Mouse (Mus musculus) NIH3T3 (cell line): ENCODE measurements around the gene Prkcb.

Source experiments
- DNase-seq: peaks from one replicate; pipeline ENCODE4 v3.0.0-alpha.2; 2012; ENCODE audit warnings: low read depth

Gene Prkcb

DNA sequence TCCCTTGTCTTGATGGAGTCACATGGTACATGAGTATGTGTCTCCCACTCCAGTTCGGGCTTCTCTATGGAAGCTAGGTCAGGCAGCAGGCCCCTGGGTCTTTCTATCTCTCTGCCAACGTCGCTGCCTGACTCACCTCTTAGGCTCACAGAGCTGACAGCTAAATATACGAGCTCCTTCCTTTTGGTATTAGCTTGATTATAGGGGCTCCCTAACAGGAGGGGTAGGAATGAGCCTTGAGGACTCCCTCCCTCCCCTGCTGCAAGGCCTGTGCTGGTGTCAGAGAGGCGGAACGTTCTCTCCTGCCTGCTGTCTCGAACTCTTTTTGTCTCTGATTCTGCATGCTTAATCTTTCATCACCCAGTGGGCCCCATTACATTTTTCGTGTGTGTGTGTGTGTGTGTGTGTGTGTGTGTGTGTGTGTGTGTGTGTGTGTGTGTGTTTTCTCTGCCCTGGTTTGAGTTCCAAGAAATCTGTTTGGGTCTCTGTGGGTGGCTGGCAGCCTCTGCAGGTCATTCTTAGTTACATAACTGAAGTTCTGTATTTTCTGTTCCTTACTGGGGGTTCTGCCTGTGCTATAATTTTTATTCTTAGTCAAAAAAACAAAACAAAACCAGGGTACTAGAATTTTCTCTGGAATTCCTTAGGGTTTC lies 33.6 kb downstream of the Prkcb start:
- no peak for DNase-seq

DNA sequence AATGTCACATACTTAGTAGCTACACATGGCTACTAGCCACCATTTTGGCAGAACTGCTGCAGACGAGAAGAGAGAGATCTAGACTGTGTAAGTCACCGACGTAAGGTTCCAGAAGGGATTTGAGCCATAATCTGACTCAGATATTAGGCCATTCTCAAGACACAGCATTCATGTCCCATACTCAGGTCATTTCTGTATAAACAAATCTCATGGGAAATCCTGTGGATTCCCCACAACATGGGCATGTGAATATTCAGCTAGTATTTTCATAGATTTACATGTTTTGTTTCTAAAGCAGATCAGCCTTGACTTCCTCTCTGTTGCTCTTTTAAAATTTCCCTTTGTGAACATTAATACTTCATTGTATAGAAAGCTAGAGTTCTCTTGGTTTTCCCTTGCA lies 39.4 kb downstream of the Prkcb start:
- DNase-seq: no peak

GRCm38 (mm10) chr7:122328466-122328865 lies 39.9 kb downstream of the Prkcb start:
- no peak for DNase-seq

DNA sequence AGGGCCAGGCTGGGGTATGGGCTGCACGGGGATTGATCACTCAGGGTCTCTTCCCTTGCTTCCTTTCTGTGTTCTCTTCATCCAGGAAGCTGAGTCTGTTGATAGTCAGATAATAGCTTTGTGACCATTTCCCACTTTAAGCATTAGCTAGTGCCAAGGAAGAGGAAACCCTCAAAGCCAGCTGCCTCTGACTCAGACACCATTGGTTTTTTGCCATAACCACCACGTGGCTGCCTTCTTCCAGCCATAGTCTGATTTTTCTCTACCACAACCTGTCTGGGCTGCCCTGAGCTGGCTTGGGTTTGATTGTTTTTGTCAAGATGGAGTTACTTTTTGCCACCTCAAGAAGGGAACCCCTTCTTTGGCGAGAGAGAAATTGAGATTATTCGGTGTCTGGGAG lies 41.0 kb downstream of the Prkcb start:
- DNase-seq: peak; percentile 34

DNA sequence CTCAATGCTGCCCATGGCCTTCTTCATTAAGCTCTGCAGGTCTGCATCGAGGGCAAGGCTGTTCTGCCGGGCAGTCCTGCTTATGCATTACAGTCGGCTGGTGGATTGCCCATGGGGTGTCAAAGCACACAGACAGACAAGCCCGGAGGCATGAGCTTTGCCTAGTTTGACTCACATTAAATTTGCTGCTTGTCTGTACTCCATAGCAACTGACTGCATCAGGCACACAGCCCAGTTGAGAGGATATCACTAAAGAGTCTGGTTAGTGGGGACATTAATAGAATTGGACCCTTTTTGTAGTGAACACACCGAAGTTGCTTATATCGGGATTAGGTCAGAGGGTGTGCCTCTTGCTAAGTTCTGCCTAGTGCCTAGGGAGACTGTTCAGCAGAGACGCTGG lies 45.1 kb downstream of the Prkcb start:
- DNase-seq: no peak

DNA sequence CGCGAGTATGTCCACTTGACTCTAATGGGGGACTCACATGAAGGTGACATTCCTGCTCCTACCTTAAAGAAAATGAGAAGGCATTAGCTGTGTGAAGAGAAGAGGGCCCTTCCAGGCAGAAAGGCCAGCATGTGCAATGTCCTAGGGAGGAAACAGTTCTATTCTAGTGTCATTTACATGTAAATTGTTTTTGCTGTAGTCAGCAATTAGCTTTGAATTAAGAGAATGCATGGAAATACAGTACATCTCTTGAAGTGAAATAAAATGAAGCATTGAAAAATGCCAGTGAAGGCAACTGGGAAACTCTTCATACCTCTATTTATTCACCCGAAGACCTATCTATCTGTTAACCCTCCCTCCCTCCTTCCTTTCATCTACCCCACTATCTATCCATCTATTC lies 48.8 kb downstream of the Prkcb start:
- no peak for DNase-seq

DNA sequence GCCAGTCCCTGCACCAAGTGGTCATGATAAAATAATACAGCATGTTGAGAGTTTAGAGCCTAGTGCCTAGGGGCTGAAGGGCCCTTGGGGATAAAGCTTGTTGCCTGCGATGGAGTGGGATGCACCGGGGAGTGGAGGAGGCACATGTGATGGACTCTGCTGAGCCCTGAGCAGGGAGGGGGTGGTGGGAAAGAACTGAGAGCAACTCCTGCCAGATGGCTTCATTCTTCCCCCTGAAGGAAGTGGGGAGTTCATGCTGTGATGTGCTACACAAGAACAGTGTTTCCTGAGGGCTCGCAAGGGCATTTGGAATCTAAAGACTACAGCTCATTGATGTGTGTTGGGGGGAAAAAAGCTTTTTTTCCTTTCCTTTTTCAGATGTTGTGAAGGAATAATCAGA lies 49.5 kb downstream of the Prkcb start:
- no peak for DNase-seq

DNA sequence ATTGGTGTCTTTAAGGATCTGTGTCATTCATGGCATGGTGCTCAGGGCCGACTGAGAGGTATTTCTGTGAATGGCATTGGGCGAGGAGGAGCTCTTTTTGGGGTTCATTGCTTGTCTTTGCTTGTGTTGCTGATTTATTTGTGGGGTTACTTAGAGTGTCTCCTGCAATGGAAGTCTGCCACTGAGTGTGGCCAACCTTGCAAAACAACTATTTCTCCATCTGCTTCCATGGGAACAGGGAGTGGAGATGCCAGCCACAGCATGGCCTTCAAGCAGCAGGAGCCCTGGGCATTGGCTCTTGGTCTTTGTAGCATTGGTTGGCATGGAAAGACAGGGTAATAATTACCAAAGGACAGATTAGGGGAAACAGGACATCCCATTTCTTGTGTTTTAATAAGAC lies 50.9 kb downstream of the Prkcb start:
- no peak for DNase-seq

- DNase-seq: no peak
Observed at GRCm38 (mm10) chr7:122341813-122342212, 53.3 kb downstream of the Prkcb start.

DNA sequence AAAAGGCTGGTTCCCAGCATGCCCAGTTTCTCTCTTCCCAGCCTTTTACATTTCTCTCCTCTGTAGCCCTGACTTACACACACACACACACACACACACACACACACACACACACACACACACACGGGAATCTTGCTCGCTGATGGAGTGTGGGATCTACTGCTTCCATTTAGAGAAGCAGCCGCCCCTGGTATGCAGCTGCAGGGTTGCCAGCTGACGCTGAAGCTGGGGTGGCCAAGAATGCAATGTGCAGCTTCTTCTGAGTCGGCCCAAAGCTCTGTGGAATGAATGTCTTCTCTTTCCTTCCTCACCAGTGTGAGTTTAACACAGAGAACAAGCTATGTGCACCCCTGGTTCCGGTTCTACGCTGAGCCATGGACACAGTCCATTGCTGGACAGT lies 56.1 kb downstream of the Prkcb start:
- no peak for DNase-seq

GRCm38 (mm10) chr7:122346251-122347242 lies 58.0 kb downstream of the Prkcb start:
- no peak for DNase-seq

DNA sequence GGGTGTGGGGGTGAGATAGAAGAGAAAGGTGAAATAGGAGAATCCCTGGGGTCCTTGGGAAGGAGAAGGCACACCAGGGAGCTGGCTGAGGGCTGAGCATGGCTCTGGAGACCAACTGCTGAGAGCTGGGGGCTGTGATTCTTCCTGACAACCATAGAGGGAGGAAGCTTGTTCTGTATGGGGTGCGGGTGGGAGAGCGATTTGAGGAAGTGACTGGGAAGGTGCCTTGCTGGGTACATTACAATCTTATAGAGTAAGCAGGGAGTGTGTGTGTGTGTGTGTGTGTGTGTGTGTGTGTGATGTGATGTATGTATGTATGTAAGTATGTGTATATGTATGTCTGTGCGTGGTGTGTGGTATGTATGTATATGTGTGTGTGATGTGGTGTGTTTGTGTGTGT lies 58.9 kb downstream of the Prkcb start:
- DNase-seq: no peak

DNA sequence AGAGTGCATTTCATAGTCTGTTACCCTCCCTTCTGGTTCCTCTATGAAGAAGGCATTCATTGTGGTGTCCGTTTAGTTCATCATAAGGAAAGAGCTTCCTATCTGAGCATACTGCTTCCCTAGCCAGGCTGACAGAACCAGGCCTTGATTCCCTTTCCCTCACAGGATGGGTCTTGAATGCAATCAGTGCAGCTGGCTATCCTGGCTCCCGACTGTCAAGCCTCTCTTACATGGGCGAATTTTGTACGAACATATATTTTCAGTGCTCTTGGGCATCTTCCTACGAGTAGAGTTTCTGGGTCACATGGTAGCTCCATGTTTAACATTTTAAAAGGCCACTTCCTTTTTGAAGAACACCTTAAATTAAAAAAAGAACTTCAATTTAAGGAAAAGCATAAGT lies 61.4 kb downstream of the Prkcb start:
- no peak for DNase-seq

- no peak for DNase-seq
Observed at GRCm38 (mm10) chr7:122350741-122351140, 62.2 kb downstream of the Prkcb start.

GRCm38 (mm10) chr7:122351816-122352215 lies 63.3 kb downstream of the Prkcb start:
- DNase-seq: no peak

DNA sequence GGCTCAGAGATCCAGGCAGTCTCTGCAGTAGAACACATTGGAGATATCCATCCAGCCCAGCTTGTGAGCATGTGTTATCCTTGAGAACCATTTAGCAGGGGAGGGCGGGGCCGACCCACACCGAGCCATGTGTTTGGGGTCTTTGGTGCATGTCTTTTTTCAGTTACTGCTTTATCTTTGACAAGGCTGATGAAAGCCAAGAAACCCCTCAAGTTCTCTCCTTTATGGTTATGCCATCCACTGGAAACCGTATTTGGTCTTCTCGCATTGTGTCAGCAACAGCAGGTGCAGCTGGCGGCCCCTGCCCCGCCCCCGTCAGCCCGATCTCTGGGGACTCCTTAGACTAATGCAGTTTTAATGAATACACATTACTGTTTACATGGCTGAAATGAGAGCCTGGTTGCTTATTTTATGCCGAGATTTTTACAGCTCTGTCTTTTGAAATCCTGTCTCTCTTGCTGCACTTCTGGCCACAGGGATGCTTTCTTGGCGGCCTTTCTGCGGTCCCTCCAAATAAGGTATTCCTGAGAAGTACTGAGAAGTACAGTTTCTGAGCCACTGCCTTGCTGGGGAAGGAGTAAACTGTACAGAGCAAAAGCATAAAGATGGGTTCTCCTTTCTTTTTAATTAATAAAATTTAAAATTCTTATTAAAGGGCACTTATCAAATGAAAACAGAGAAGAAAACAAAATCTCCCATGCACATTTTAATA lies 64.2 kb downstream of the Prkcb start:
- no peak for DNase-seq

DNA sequence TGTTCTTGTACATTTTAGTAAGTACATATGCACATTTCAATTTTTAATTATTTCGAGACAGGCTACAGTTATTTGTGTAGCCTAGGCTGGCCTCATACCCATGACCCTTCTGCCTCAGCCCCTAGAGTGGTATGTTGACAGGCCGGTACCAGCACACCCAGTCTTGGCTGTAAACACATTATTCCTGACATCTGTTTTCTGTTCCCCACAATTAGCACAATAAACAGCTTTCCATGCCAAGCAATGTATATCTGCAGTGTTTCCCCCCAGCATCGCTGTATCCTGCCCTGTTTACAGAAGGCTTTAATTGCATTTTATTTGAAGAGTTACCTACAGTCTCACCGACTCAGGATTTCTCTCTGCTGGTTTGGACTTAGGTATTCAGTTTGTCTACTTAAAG lies 64.8 kb downstream of the Prkcb start:
- no peak for DNase-seq

DNA sequence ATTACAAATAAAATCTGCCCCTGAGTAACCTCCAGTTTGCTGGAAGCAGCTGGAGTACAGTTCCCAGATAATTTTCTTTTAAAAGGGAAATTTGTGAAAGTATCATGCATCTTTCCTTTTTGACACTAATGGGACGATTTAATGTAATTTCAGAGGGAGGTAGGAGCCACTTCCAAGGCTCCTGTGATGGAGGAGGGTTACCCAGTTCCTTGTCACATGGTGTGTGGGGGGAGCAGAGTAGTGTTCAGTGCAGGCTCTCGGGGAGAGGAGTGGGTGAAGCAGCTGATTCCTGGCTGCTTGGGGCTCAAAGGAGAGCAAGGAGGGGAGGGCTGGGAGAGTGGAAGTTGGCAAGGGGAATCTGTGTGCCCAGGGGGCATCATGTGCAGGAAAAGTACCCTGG lies 68.4 kb downstream of the Prkcb start:
- no peak for DNase-seq

DNA sequence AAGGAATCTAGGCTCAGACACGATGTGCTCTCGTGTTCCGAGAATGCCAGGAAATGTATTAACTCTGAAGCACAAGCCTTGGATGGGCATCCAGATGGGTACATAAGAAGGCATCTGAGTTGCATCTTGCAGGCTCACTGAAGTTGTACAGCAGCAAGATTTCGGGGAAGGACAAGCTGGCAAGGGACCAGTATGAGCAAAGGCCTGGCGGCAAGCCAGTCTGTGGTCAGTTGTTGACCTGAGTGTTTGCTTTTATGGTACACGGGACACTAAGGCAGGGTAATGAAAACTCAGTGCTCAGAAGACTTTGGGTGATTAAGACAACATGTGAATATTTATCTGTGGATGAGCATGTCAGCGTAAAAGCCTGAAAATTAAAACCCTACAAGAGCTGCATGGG lies 69.3 kb downstream of the Prkcb start:
- DNase-seq: peak; percentile 23

DNA sequence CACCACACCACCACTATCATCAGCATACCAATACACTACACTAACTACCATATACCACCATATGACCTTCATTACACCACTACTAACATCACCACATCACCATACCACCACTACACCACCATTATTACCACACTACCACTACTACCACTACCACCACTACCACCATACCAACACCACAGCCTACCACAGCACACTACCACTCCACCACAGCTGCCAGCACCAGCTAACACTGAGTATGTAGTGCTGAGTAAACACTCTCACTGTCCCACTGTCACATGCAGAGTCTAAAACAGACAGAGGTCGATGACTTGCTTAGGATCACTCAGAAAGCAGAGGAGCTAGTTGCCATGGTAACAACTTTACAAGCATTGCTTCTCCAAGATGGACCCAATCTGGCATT lies 78.1 kb downstream of the Prkcb start:
- no peak for DNase-seq

DNA sequence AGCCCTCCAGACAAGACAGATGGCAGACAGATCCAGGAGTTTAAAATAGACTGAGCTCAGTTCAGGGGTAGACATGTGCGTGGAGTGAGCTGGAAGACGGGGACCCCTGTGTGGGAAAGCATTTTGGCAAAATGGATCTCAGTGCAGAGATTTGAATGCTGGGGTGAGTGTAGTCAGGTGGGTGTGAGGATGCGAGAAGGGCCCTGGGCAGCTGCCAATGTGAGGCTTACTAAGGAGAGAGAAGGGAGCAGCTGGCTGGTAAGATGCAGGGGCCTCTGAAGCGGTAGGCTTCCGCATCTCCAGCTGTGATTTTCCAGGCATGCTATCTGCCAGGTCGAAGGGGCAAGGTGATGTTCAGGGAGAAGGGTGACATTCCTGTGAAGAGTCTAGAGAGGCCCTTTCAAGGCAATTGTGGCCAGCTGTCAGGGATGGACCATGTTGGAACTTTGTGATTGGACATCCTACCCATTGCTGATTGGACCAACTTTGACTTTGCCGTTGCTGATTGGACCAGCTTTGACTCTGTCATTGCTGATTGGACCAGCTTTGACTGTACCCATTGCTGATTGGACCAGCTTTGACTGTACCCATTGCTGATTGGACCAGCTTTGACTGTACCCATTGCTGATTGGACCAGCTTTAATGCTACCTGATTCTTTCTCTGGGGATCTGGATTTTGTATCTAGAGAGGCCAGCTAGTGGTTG lies 78.9 kb downstream of the Prkcb start:
- DNase-seq: no peak

DNA sequence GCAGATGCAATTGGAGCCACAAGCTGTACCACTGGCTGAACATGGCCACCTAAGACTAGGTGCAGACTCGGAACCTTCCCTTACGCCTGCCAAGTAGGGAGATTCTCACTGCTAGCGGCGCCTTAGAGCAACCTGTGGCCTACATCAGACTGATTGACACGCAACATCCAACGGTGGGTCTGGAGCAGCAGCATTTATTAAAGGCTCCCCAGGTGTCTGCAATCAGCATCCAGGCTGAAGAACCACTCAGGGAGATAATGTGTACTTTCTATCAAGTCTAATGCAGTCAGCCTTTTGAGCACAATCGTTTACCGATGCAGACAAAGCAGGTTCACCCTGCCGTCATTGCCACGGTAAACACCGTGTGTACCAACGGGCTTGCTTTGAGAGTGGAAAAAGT lies 81.9 kb downstream of the Prkcb start:
- no peak for DNase-seq
